Mouse (Mus musculus) urinary bladder, postnatal 14 days (tissue): Measurements from ENCODE around the gene Trp53bp2.

ENCODE experiments used
- DNase-seq: peaks from one replicate; pipeline ENCODE4 v3.0.0; 2021; ENCODE audit warnings: low spot score

The Trp53bp2 gene

GRCm38 (mm10) chr1:182460291-182461244 lies 51.6 kb downstream of the Trp53bp2 start:
- DNase-seq: no peak

GRCm38 (mm10) chr1:182461261-182461660 lies 52.3 kb downstream of the Trp53bp2 start:
- DNase-seq: peak; percentile 50

GRCm38 (mm10) chr1:182461813-182462212 lies 52.8 kb downstream of the Trp53bp2 start:
- no peak for DNase-seq

GRCm38 (mm10) chr1:182465309-182465708 lies 56.3 kb downstream of the Trp53bp2 start:
- DNase-seq: no peak

- no peak for DNase-seq
These were observed 57.0 kb downstream of the Trp53bp2 start for GRCm38 (mm10) chr1:182465978-182466377.

- no peak for DNase-seq
These were observed 66.2 kb downstream of the Trp53bp2 start for GRCm38 (mm10) chr1:182475005-182475796.

- DNase-seq: no peak
These were observed 70.0 kb downstream of the Trp53bp2 start for GRCm38 (mm10) chr1:182478935-182479334.

- DNase-seq: no peak
These were observed 72.2 kb downstream of the Trp53bp2 start for GRCm38 (mm10) chr1:182481138-182481537.

- DNase-seq: no peak
These were observed 72.8 kb downstream of the Trp53bp2 start for GRCm38 (mm10) chr1:182481646-182482295.

GRCm38 (mm10) chr1:182482991-182483909 lies 74.3 kb downstream of the Trp53bp2 start:
- DNase-seq: no peak

- DNase-seq: no peak
These were observed 74.9 kb downstream of the Trp53bp2 start for GRCm38 (mm10) chr1:182483910-182484274.

GRCm38 (mm10) chr1:182488503-182488902 lies 79.5 kb downstream of the Trp53bp2 start:
- no peak for DNase-seq

GRCm38 (mm10) chr1:182489803-182490452 lies 81.0 kb downstream of the Trp53bp2 start:
- peak; percentile 93 for DNase-seq

- no peak for DNase-seq
These were observed 81.6 kb downstream of the Trp53bp2 start for GRCm38 (mm10) chr1:182490568-182490967.

- DNase-seq: no peak
These were observed 82.9 kb downstream of the Trp53bp2 start for GRCm38 (mm10) chr1:182491839-182492238.

- no peak for DNase-seq
These were observed 85.5 kb downstream of the Trp53bp2 start for GRCm38 (mm10) chr1:182494285-182495145.

- DNase-seq: no peak
These were observed 87.7 kb downstream of the Trp53bp2 start for GRCm38 (mm10) chr1:182496685-182497084.

- no peak for DNase-seq
These were observed 88.8 kb downstream of the Trp53bp2 start for GRCm38 (mm10) chr1:182497736-182498135.

- no peak for DNase-seq
These were observed 90.6 kb downstream of the Trp53bp2 start for GRCm38 (mm10) chr1:182499443-182500089.
